Mouse (Mus musculus) liver, embryonic 16.5 days (tissue): ENCODE measurements around the gene Alkbh5. TPM values are rescaled to one million over a fixed set of nuclear protein-coding genes. Genes with fewer than 3 reads are reported as not detected.
"Not testable (repeated sequence)": the region's sequence is repeated elsewhere in the genome, so short reads cannot be mapped to it uniquely, and the experiment has no call there.

Source experiments
- ATAC-seq: fragments of 200-750 bp; cut with Nextera tagmentation; 2 replicates; pipeline ENCODE4 v1.8.0; 2017; ENCODE audit warnings: low read depth, mild to moderate bottlenecking, moderate number of reproducible peaks, moderate library complexity
- H3K27ac ChIP-seq: fragments of 300-500 bp; sonication (generic); 2 replicates; pipeline ENCODE4 v1.5.1; 2014; ENCODE audit warnings: mild to moderate bottlenecking, low read length
- H3K27me3 ChIP-seq: fragments of 300-500 bp; sonication (generic); 2 replicates; pipeline ENCODE4 v1.6.1; 2014; ENCODE audit warnings: low read depth, low read length, mixed read lengths; ENCODE audit not compliant: control insufficient read depth, insufficient read depth
- H3K36me3 ChIP-seq: fragments of 300-500 bp; sonication (generic); 2 replicates; pipeline ENCODE4 v1.6.1; 2014; ENCODE audit warnings: mild to moderate bottlenecking; ENCODE audit not compliant: control insufficient read depth, insufficient read depth
- H3K4me1 ChIP-seq: fragments of 300-500 bp; sonication (generic); 2 replicates; pipeline ENCODE4 v1.6.1; 2014; ENCODE audit warnings: low read depth, low read length, mixed read lengths; ENCODE audit not compliant: control insufficient read depth
- H3K4me2 ChIP-seq: fragments of 300-500 bp; sonication (generic); 2 replicates; pipeline ENCODE4 v1.6.1; 2014; ENCODE audit warnings: low read depth, low read length, mixed read lengths
- H3K4me3 ChIP-seq: fragments of 300-500 bp; sonication (generic); 2 replicates; pipeline ENCODE4 v1.5.1; 2014; ENCODE audit warnings: low read depth, mild to moderate bottlenecking, low read length
- H3K9ac ChIP-seq: fragments of 300-500 bp; sonication (generic); 2 replicates; pipeline ENCODE4 v1.6.1; 2014; ENCODE audit warnings: low read depth, low read length
- H3K9me3 ChIP-seq: fragments of 300-500 bp; sonication (generic); replicated peaks from 2 replicates; pipeline ENCODE4 v1.6.1; 2016; ENCODE audit warnings: low read length; ENCODE audit not compliant: control insufficient read depth
- WGBS: fragments of 180-500 bp; shearing (Covaris S2); extraction: QIAGEN DNeasy Blood & Tissue Kit; methylation state at CpG from one replicate; pipeline ENCODE4 v1.1.7; 2014; ENCODE audit not compliant: insufficient replicate concordance; 5-methylcytosine and 5-hydroxymethylcytosine counted together
- polyA plus RNA-seq: library from polyadenylated mRNA; unstranded; fragments of >200 nt; fragmentation: Nextera tagmentation; extraction: Ambion mirVana; gene quantifications from 2 replicates; pipeline ENCODE4 v1.2.1, GENCODE M21; 2015

The Alkbh5 gene
- polyA plus RNA-seq, 1 experiment from 2014 or later = 15.4 TPM

DNA sequence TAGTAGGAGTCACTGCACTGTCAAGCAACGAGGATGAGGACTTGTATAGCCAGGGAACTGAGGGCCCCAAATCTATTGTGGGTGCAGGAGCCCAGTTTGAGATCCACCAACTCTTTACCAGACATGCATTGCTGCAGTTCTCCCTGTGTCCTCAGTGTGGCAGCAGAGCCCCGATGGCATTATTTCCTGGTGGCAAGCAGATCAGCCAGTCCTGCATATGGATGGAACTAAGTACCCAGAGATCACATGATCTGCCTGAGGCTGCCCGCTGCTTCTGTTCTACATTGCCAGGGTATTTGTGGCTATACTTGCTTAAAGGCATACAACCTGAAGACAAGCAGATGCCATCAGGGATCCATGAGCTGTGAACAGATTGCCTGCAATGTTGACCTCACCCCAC lies 23.2 kb downstream of the Alkbh5 start:
- no peak overlapping the region for H3K4me3 ChIP-seq
- H3K27ac ChIP-seq = no peak overlapping the region
- no peaks in the 10 kb centered on the region for H3K4me1 ChIP-seq
- H3K9me3 ChIP-seq = no peaks in the 10 kb centered on the region
- no peak overlapping the region for H3K9ac ChIP-seq
- no peak for ATAC-seq
- peaks cover 18% of the 10 kb centered on the region for H3K36me3 ChIP-seq
- H3K27me3 ChIP-seq = no peaks in the 10 kb centered on the region
- no peak overlapping the region for H3K4me2 ChIP-seq
- WGBS = 12% methylated on average over 3 of the region's 3 CpGs

DNA sequence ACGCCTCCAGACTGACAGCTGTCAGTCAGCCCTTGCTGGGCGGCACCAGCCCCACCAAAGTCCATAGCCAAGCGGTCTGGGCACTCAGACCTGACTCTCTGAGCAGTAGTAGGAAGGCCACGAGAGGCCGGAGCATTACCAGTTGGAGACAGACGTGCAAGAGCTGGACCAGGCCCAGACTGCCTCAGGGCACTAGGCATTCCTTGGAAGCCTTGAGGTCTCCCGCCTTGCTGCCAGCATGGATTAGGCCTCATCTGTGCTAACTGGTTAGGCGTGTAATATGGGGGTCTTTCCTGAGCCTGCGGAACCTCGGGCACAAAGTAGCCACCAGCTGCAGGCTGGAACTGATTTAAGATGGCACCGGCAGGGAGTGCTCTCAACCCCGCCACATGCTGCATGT lies 37.8 kb downstream of the Alkbh5 start:
- not testable (repeated sequence) for H3K4me2 ChIP-seq, H3K36me3 ChIP-seq, ATAC-seq, H3K27me3 ChIP-seq, H3K4me1 ChIP-seq, H3K9me3 ChIP-seq, H3K27ac ChIP-seq, H3K9ac ChIP-seq, H3K4me3 ChIP-seq
- 73% methylated on average over 11 of the region's 12 CpGs for WGBS

Other genes with a start within 250 kb of the Alkbh5 start
- 5.7 and 6.8 TPM in 2 replicates for gene Tom1l2, start 183.5 kb upstream of the Alkbh5 start, polyA plus RNA-seq
- 0.39 and 0.50 TPM in 2 replicates for gene Drc3, start 183.1 kb upstream of the Alkbh5 start, polyA plus RNA-seq
- 8.5 and 8.7 TPM in 2 replicates for gene Gid4, start 119.2 kb upstream of the Alkbh5 start, polyA plus RNA-seq
- 27.9 and 31.2 TPM in 2 replicates for gene Atpaf2, start 117.9 kb upstream of the Alkbh5 start, polyA plus RNA-seq
- gene Drg2, start 81.8 kb upstream of the Alkbh5 start, polyA plus RNA-seq = 36.7 and 36.8 TPM in 2 replicates
- gene Myo15, start 67.0 kb upstream of the Alkbh5 start, polyA plus RNA-seq = 0.11 TPM in 2 replicates
- gene Llgl1, start 163.3 kb downstream of the Alkbh5 start, polyA plus RNA-seq = 14.5 and 14.7 TPM in 2 replicates
- gene Flii, start 190.9 kb downstream of the Alkbh5 start, polyA plus RNA-seq = 28.0 and 29.7 TPM in 2 replicates
- gene Mief2, start 192.0 kb downstream of the Alkbh5 start, polyA plus RNA-seq = 2.2 and 2.3 TPM in 2 replicates
- 5.5 and 6.2 TPM in 2 replicates for gene Top3a, start 241.0 kb downstream of the Alkbh5 start, polyA plus RNA-seq
- 3.3 and 3.6 TPM in 2 replicates for gene Smcr8, start 241.1 kb downstream of the Alkbh5 start, polyA plus RNA-seq